Mouse (Mus musculus) brown adipose tissue, adult 24 weeks (tissue): ENCODE measurements around the gene Rab44. TPM values are rescaled to one million over a fixed set of nuclear protein-coding genes. Genes with fewer than 3 reads are reported as not detected.

Source experiments
- H3K27ac ChIP-seq: fragments of 200-500 bp; replicated peaks from 2 replicates; pipeline ENCODE4 v1.5.1; 2012; ENCODE audit warnings: low read depth, mild to moderate bottlenecking, low read length
- H3K4me1 ChIP-seq: fragments of 200-500 bp; 2 replicates; pipeline ENCODE4 v1.6.1; 2012; ENCODE audit warnings: low read length, mixed read lengths; ENCODE audit not compliant: control insufficient read depth, insufficient read depth, insufficient read length
- H3K4me3 ChIP-seq: fragments of 200-500 bp; 2 replicates; pipeline ENCODE4 v1.5.1; 2012; ENCODE audit warnings: low read depth, mild to moderate bottlenecking, low read length, moderate library complexity; ENCODE audit not compliant: insufficient read depth
- polyA plus RNA-seq: library from polyadenylated mRNA; stranded (reverse); fragments of >200 nt; gene quantifications from 2 replicates; pipeline ENCODE4 v1.2.4, GENCODE M21; 2012; ENCODE audit not compliant: missing spikeins, insufficient read depth, insufficient read length

The Rab44 gene
- polyA plus RNA-seq, 1 experiment: 0.32 TPM

DNA sequence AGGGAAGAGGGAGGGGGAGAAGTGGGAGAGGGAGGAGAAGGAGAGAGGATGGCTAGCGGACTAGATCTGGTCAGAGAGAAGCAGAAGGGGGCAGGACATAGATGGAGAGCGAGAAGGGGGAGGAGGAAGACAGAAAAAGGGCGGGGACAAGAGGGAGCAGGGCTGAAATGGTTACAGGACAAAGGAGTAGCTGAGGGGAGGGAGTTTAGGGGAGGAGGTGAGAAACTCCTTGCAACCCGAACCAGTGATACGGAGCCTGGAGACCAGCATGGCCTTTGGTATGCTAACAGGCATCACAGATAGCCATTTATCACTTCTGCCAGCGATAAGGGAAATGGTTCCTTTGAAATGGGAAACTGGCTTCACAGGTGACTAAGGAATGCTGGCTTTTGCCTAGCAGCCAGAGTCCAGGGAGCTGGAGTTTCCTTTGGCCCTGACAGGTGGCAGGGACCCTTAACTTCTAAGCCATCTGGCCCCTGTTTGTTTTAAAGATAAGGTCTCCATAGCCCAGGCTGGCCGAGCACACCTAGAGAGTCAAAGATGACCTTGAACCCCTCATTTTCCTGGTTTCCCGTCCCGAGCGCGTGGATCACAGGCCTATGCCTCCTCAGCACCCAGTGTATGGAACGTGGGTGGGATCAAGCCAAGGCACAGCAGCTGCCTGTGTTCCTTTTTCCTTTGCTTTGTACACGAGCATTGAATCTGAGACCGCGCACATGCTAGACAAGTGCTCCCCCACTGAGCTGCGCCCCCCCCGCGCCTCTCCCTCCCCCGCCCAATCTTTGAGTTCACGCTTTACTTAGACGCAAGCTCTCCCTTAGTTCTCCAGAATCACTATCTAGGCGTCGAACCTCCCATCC is 33.0 kb upstream of the Rab44 start:
- Histone ChIP-seq H3K4me3 (no peak overlapping the region), H3K27ac (no peak overlapping the region), H3K4me1 (peaks cover 4% of the 10 kb centered on the region)

DNA sequence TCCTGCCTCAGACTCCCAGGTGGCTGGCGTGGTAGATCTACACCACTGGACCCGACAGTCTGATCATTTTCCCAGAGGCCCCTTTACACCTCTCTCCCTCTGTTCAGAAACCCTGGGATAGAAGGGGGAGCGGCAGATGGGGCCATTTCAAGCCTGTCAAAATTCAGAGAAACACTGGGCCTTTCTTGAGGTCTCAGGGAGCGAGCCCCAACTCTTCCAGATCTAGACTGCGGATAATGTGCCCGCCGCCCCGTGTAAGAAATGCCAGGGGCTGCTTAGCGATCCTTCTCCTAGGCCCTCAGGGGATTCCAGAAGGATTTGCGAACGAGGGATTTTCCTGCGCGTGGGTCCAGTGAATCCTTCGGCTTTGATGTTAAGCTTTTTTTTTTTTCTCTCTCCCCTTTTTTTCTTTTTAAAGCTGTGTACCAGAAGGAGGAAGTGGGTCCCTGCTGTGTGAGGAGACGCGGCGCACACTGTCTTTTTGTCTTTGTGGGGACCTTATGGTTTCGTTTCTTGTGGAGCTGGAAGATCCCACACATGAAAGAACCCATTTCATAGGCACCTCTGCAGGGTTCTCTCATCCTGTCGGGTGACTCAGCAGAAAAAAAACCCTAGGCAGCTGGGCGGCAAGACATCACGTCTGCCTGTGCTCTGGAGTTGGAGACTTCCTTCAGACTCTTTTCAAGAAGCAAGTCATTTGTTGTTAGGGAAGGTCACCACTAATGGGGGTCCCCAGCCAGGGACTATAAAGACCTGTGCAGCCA is 32.1 kb upstream of the Rab44 start:
- Histone ChIP-seq H3K4me3 (no peak overlapping the region), H3K27ac (no peak overlapping the region), H3K4me1 (peaks cover 4% of the 10 kb centered on the region)

DNA sequence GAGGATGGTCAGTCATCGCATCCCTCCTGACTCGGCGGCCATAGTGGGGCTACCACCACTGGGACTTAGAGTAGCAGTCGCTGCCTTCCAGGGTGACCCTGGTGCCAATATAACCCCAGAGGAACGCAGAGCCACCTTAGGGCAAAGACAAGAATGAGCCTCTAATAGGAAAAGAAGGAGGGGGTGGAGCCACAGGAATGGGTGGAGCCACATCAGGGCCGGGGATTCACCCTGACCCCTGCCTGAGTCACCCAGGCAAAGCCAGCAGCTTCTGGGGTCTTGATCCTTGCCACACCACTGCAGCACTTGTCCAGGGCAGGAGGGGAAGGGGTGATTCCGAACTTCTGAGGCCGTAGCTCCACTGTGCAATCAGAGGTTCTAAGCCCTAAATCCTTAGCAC is 30.4 kb upstream of the Rab44 start:
- Histone ChIP-seq H3K4me3 (no peak overlapping the region), H3K4me1 (no peaks in the 10 kb centered on the region), H3K27ac (no peak overlapping the region)

DNA sequence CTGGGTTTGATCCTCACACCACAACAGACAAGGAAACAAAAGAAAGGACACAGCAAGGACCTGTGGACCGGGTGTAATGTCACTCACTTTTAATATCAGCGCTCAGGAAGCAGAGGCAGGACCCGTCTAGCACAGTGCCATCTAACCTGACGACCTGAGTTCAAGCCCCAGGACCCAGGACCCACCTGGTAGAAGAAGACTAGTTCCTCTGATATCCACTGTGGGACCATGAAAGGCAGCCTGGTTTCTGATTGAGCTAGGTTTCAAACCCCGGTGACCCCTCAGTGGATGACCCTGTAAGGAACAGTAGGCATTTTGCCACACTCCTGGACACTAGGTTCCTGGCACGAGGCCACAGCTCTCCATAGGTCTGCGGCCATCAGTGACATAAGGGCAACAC is 29.3 kb upstream of the Rab44 start:
- no peak overlapping the region for H3K4me3 ChIP-seq
- H3K27ac ChIP-seq: no peak overlapping the region
- H3K4me1 ChIP-seq: no peaks in the 10 kb centered on the region

DNA sequence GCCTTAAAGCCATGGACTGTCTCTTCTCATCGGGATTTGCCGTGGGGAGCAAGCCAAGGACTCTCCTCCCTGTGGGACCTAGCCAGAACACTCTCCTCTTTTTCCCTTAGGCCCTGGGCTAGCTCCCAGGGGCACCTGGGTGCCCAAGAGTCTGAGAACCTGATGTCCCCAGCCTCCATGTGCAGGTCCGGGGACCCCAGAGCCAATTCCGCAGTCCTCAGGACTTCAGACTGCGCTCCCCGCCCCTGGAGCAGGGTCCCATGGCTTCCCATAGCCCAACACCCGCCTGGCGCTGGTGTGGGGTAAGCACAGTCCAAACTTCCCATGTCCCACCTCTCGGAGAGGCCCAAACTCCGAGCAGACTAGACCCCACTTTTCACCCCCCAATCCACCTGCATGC is 28.7 kb upstream of the Rab44 start:
- H3K27ac ChIP-seq: no peak overlapping the region
- H3K4me1 ChIP-seq: no peaks in the 10 kb centered on the region
- no peak overlapping the region for H3K4me3 ChIP-seq

DNA sequence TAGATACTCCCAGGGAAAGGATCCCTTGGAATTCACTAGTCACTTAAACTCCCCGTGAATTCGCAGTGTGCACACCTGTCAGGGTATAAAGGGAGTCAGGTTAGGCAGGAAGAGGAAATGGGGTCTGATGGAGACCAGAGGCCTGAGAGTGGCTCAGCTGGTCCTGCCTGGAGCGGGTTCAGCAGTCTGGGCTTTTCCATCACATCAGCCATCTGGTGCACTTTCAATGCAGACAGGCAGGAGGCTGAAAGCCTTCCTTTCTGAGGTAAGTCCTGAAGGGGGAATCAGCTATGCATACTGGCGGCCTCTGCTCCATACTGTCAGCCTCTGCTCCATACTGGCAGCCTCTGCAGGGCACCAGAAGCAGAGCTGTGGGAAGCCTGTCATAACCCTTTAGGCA is 27.0 kb upstream of the Rab44 start:
- H3K4me1 ChIP-seq: no peaks in the 10 kb centered on the region
- H3K27ac ChIP-seq: no peak overlapping the region
- no peak overlapping the region for H3K4me3 ChIP-seq

DNA sequence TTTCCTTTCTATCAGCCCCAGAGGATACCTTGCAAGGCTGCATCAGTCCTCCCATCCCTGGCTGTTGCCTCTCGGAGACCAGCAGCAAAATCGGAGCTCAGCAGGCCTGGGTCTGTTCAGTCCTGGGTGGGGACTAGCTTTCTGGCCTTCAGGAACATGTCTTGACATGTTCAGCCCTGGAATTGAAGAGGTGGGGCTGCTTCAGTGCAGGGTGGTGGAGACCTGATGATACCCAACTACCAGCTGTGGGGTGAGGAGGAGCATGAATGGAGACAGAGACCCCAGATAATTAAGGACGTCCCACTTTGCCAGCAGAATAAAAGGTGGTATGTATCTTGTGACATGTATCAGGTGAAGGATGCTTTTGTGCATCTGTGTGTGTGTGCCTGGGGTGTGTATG is 23.2 kb upstream of the Rab44 start, which contains the start of gene Cdkn1a:
TSS of gene Cdkn1a (plus strand) at position 201 of the 400 bp plus-strand sequence.
- H3K27ac ChIP-seq: no peak within 1 kb of the TSS

DNA sequence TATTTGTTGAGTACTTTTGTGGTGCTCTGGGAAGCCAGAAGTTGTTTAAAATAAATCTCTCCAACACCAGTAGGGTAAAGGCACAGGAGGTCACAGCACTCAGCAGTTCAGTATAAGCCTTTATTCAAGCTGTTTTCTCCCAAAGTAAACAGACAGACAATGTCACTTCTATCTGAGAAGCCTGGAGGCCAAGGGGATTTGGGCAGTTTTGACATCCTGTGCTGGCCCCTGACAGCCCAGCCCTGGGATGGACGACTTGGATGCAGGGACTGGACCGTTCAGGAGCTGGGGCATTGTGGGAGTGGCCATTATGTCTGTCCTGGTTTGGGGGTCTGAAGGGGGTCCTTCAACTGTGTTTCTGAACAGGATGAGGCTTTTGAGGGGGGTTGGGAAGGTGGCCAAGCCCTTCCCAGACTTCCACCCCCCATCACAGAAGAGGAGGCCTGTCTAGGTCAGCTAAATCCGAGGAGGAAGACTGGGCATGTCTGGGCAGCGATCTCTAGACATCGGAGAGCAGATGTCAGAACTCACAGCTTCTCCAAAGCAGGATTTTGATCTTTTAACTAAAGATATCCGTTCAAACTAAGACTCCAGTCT is 22.5 kb upstream of the Rab44 start:
- Histone ChIP-seq H3K4me1 (no peaks in the 10 kb centered on the region; the same call in 1 of the 2 replicates), H3K4me3 (no peak overlapping the region), H3K27ac (no peak overlapping the region)

More for the DNA sequence above, 23.2 kb upstream of the Rab44 start, which contains the start of gene Cdkn1a:
- Histone ChIP-seq H3K4me3 (no peak within 1 kb of the TSS), H3K4me1 (no peaks in the 10 kb centered on the region)

DNA sequence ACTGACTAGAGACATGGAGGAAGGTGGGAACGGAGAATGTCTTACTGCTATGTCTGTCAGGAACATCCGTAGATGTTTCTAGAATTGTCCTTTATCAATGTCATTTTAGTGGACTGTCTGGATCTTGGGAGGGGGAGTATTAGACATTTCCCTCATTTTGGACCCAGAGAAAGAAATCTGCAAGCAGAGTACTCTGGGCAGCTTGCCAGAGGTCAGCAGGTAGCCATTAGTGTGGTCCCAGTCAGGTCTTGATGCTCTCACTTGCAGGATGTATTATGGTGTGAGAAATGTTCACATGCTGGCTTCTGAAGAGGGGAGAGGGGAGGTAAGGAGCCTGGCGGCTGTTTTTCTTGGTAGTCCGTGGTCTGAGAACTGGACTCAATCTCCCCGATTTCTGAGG is 21.4 kb upstream of the Rab44 start:
- Histone ChIP-seq H3K4me3 (no peak overlapping the region), H3K4me1 (no peaks in the 10 kb centered on the region; the same call in 1 of the 2 replicates), H3K27ac (no peak overlapping the region)

DNA sequence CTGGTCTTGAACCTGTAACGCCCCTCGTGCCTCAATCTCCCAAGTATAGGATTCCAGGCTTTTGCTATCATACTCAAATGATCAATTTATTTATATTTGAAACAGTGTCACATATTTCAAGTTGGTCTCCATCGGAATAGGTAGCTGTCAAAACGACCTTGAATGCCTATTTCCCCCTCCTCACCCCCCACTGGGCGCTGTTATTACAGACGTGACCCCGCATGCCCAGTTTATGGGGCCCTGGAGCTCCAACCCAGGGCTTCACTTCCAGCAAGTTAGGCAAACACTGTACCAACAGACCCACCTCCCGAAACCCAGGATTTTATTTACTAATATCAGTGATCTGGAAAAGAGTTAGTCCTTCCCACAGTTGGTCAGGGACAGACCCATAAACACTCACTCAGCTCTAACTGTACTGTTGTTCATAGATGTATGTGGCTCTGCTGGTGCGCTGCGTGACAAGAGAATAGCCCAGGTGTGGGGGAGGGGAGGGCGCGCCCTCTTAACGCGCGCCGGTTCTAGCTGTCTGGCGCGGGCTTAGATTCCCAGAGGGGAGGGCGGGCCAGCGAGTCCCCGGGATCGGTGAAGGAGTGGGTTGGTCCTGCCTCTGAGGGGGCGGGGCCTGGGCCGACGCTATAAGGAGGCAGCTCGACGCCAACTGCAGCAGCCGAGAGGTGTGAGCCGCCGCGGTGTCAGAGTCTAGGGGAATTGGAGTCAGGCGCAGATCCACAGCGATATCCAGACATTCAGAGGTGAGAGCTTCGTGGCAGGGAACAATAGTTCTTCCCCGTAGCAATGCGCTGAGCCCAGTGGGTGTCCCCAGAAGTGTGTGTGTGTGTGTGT is 20.6 kb upstream of the Rab44 start:
- Histone ChIP-seq H3K4me1 (no peaks in the 10 kb centered on the region; the same call in 1 of the 2 replicates), H3K4me3 (peak overlapping the region; percentile 80), H3K27ac (peak overlapping the region; percentile 92)

DNA sequence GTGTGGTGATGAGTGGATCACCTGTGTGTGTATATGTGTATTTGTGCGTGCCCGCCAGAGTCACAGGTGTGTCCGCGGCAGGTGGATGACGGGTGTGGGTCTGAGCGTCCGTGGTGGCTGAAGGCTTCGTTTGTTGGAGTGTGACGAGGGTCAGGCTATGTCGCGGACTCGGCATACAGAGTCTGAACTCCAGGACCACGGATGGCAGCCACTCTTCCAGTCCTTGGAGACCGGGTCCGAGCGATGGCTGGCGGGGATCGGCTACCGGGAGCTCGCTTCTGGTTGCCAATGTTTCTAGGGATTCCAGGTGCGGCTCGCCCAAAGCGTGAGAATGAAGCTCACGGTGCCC is 20.0 kb upstream of the Rab44 start:
- Histone ChIP-seq H3K4me1 (no peaks in the 10 kb centered on the region; the same call in 1 of the 2 replicates), H3K4me3 (peak overlapping the region; percentile 80), H3K27ac (peak overlapping the region; percentile 92)

DNA sequence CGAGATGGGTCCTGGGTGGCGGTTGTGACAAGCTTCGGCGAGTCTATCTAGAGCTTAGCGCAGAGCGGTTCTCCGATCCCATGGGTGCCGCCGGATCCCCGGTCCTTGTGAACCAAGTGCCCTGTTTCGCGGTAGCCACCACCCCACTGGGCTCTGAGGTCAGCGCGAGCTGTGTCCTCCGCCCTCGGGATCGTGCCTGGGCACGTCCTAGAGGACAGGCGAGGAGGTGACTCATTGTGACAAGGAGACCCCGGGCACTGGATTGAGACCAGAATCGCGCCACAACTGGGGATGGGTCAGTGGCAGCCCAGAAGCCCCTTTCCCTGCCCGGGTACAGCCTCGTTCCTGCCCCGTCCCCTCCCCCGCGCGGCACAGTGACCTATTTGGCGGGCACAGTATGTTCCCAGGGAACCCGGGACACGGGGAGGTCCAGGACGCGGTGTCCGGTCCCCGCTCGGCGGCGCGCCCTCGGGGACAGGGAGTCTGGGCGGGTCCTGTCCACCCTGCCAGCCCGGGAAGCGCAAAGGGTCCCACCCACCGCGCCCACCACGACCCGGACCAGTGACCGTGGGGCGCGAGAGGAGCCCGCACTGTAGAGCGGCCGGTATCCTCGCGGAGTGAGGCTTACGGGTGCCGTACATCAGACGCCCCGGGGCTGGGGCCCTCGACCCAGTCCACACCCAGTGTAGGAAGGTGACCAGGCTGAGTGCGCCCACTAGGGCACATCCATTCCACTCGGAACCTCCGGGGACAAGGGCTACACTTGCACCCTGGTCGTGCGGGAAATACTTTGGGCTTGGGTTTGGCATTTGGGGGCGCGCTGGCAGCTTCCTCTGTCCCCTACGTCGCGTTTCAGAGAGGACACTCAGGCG is 19.4 kb upstream of the Rab44 start:
- Histone ChIP-seq H3K27ac (peak overlapping the region; percentile 92), H3K4me1 (no peaks in the 10 kb centered on the region; the same call in 1 of the 2 replicates), H3K4me3 (peak overlapping the region; percentile 80)

DNA sequence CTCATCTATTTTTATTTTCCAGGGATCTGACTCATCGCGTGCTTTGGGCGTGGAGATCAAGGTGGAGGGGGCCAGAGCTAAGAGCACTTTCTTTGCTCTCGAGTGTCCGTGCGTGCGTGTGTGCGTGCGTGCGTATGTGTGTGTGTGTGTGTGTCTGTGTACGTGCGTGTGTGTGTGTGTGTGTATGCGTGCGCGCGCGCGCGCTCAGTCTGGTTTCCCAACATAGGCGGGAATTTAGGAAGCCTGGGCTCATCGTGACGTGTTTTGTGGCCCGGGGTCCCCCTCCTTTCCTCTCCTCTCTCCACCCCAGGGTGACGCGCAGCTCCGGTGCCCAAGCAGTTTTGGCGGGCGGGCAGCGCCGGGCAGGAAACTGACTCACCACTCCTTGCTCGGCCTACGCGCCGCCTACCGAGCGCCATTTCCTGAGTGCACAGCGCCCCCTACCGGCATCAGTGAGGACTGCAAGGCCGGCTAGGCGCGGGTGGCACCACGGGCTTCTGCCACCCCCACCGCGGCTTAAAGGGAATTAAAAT is 18.7 kb upstream of the Rab44 start:
- Histone ChIP-seq H3K4me3 (peak overlapping the region; percentile 80), H3K27ac (peak overlapping the region; percentile 92), H3K4me1 (no peaks in the 10 kb centered on the region; the same call in 1 of the 2 replicates)

DNA sequence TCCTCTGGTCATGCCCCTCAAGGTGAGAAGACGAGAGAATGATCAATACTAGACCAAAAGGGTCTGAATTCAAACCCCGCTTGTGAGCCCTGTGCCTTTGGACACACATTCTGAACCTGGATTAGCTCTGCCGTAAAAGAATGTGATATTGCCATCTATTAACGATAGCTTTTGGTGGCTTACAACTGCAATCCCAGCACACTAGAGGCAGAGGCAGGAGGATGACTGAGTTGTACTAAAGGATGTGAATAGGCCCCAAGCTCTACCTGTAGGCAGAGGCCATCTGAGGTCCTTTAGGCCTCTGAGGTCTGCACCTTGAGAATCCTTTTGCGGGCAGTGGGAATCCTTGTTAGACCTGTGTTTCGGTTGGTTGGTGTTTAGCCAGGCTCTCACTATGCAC is 17.7 kb upstream of the Rab44 start:
- Histone ChIP-seq H3K4me3 (no peak overlapping the region), H3K4me1 (no peaks in the 10 kb centered on the region; the same call in 1 of the 2 replicates), H3K27ac (no peak overlapping the region)
